23 mouse cellular contexts compared by ENCODE assay signal in genomic region chr2:114486980-114487379, GRCm38 (mm10).
DNase-seq lines count a peak whose midpoint lies in the region; ATAC-seq and TF ChIP-seq lines count a peak whose summit lies in the region.
"Had no signal": no experiment of that assay in that cellular context is flagged by ENCODE, and none has a peak within 500 bp of the region (broad histone marks: within the 10 kb centered on the region; RNA-seq: fewer than 3 reads in every experiment).

No protein-coding gene starts in this region.

- H3K9ac ChIP-seq in hindbrain, postnatal 0 days (replicated peaks; ENCODE audit: low read length): no peak overlapping the region
- no peak overlapping the region for H3K9ac ChIP-seq in hindbrain, embryonic 13.5 days
- no peak overlapping the region for H3K9ac ChIP-seq in lung, embryonic 14.5 days
- H3K9ac ChIP-seq: heart, embryonic 13.5 days; hindbrain, embryonic 15.5 days; limb, embryonic 15.5 days; liver, embryonic 15.5 days had no signal

- H3K36me3 ChIP-seq in hindbrain, postnatal 0 days (ENCODE audit: insufficient read depth, low read length): no peaks in the 10 kb centered on the region
- H3K36me3 ChIP-seq in hindbrain, embryonic 13.5 days: no peaks in the 10 kb centered on the region
- no peaks in the 10 kb centered on the region for H3K36me3 ChIP-seq in lung, embryonic 14.5 days (ENCODE audit: insufficient read depth)
- H3K36me3 ChIP-seq: G1E; heart, embryonic 13.5 days; hindbrain, embryonic 15.5 days; limb, embryonic 15.5 days; liver, embryonic 15.5 days had no signal

- no peaks in the 10 kb centered on the region for H3K27me3 ChIP-seq in hindbrain, postnatal 0 days (ENCODE audit: insufficient read depth, low read length)
- H3K27me3 ChIP-seq in hindbrain, embryonic 13.5 days: no peaks in the 10 kb centered on the region
- H3K27me3 ChIP-seq in lung, embryonic 14.5 days (ENCODE audit: insufficient read depth, low read length): no peaks in the 10 kb centered on the region
- H3K27me3 ChIP-seq: heart, embryonic 13.5 days; hindbrain, embryonic 15.5 days; limb, embryonic 15.5 days; liver, embryonic 15.5 days had no signal

- no peak for ATAC-seq in hindbrain, postnatal 0 days
- ATAC-seq in hindbrain, embryonic 13.5 days (ENCODE audit: low FRiP score): no peak
- no peak for ATAC-seq in lung, embryonic 14.5 days (ENCODE audit: insufficient read depth)
- ATAC-seq: activated CD4-positive, CD25-positive, alpha-beta regulatory T cell, adult 4 months; intestine, embryonic 16.5 days; lung, postnatal 0 days had no signal

- no peak overlapping the region for H3K27ac ChIP-seq in hindbrain, postnatal 0 days
- H3K27ac ChIP-seq in hindbrain, embryonic 13.5 days: no peak overlapping the region
- no peak overlapping the region for H3K27ac ChIP-seq in lung, embryonic 14.5 days (ENCODE audit: low read depth)
- H3K27ac ChIP-seq: heart, embryonic 13.5 days; hindbrain, embryonic 15.5 days; limb, embryonic 15.5 days; liver, embryonic 15.5 days had no signal

- TF ChIP-seq CTCF in hindbrain, postnatal 0 days (IDR thresholded peaks at IDR 0.05; ENCODE audit: low read depth): no peak
- TF ChIP-seq CTCF in lung, embryonic 14.5 days (IDR thresholded peaks at IDR 0.05; ENCODE audit: low read depth): no peak

- intact Hi-C loops in heart, postnatal 14 days (cut with DNase I): no loop called here

- no peak overlapping the region for H3K4me2 ChIP-seq in hindbrain, postnatal 0 days (ENCODE audit: low read depth, low read length)
- H3K4me2 ChIP-seq in hindbrain, embryonic 13.5 days: no peak overlapping the region
- H3K4me2 ChIP-seq in lung, embryonic 14.5 days: no peak overlapping the region
- H3K4me2 ChIP-seq: heart, embryonic 13.5 days; hindbrain, embryonic 15.5 days; limb, embryonic 15.5 days; liver, embryonic 15.5 days had no signal

- no peak overlapping the region for H3K4me3 ChIP-seq in hindbrain, postnatal 0 days (ENCODE audit: low read length)
- no peak overlapping the region for H3K4me3 ChIP-seq in hindbrain, embryonic 13.5 days
- H3K4me3 ChIP-seq in lung, embryonic 14.5 days (ENCODE audit: low read depth, low read length): no peak overlapping the region
- H3K4me3 ChIP-seq: erythroblast, embryonic 14.5 days; heart, embryonic 13.5 days; hindbrain, embryonic 15.5 days; limb, embryonic 15.5 days; liver, embryonic 15.5 days; myocyte had no signal

- DNase-seq in cerebellum, adult 9-10 months: peak; percentile 25
- DNase-seq in cerebellum, postnatal 4 days (ENCODE audit: low spot score in 2 of 2): no peak
- DNase-seq in hindbrain, postnatal 0 days (ENCODE audit: low spot score): peak; percentile 4
- peak; percentile 67 for DNase-seq in lung, embryonic 14.5 days
- DNase-seq in lung, postnatal 14 days: no peak
- DNase-seq in heart, postnatal 14 days: no peak
- DNase-seq: adrenal gland, postnatal 10 days; gastrocnemius, postnatal 10 days; heart, adult 18-20 months; heart, postnatal 36 days; midbrain, embryonic 14.5 days; thymus, postnatal 25 days had no signal

- no peaks in the 10 kb centered on the region for H3K4me1 ChIP-seq in hindbrain, postnatal 0 days (ENCODE audit: insufficient read depth, low read length)
- H3K4me1 ChIP-seq in hindbrain, embryonic 13.5 days (replicated peaks): no peaks in the 10 kb centered on the region
- no peaks in the 10 kb centered on the region for H3K4me1 ChIP-seq in lung, embryonic 14.5 days (ENCODE audit: insufficient read depth)
- H3K4me1 ChIP-seq: heart, embryonic 13.5 days; limb, embryonic 15.5 days; liver, embryonic 15.5 days had no signal

- no peaks in the 10 kb centered on the region for H3K9me3 ChIP-seq in hindbrain, postnatal 0 days (ENCODE audit: low read length)
- H3K9me3 ChIP-seq in hindbrain, embryonic 13.5 days: no peaks in the 10 kb centered on the region
- no peaks in the 10 kb centered on the region for H3K9me3 ChIP-seq in lung, embryonic 14.5 days (ENCODE audit: low read depth, low read length)
- H3K9me3 ChIP-seq: G1E; heart, embryonic 13.5 days; hindbrain, embryonic 15.5 days; limb, embryonic 15.5 days; liver, embryonic 15.5 days had no signal

Comparison
In these comparisons a context has a peak if more than half of its experiments do, and no peak if none do; other contexts are left out.
1. DNase-seq: peak in cerebellum, adult 9-10 months (single experiment), hindbrain, postnatal 0 days (single experiment) and lung, embryonic 14.5 days (single experiment); none in cerebellum, postnatal 4 days (0 of 2), lung, postnatal 14 days (single experiment) and heart, postnatal 14 days (0 of 2).